Mouse (Mus musculus) midbrain, embryonic 14.5 days (tissue): ENCODE results near the gene Nrg4. TPM values are rescaled to one million over a fixed set of nuclear protein-coding genes. Genes with fewer than 3 reads are reported as not detected.
"Not testable (repeated sequence)": the region's sequence is repeated elsewhere in the genome, so short reads cannot be mapped to it uniquely, and the experiment has no call there.

Source experiments
- ATAC-seq: fragments of 200-750 bp; cut with Nextera tagmentation; 2 replicates; pipeline ENCODE4 v1.8.0; 2017; ENCODE audit warnings: moderate number of reproducible peaks, moderate library complexity; ENCODE audit not compliant: low FRiP score, low TSS enrichment
- DNase-seq: peaks from one replicate; pipeline ENCODE4 v3.0.0-alpha.2; 2015
- H3K27ac ChIP-seq: fragments of 300-500 bp; sonication (generic); replicated peaks from 2 replicates; pipeline ENCODE4 v1.5.1; 2014; ENCODE audit warnings: mild to moderate bottlenecking, low read depth, low read length, moderate library complexity
- H3K27me3 ChIP-seq: fragments of 300-500 bp; sonication (generic); 2 replicates; pipeline ENCODE4 v1.6.1; 2014; ENCODE audit warnings: low read length, control low read depth, mixed read lengths; ENCODE audit not compliant: control insufficient read depth, insufficient read depth
- H3K36me3 ChIP-seq: fragments of 300-500 bp; sonication (generic); 2 replicates; pipeline ENCODE4 v1.6.1; 2014; ENCODE audit warnings: low read length, control low read depth; ENCODE audit not compliant: control insufficient read depth, insufficient read depth
- H3K4me1 ChIP-seq: fragments of 300-500 bp; sonication (generic); 2 replicates; pipeline ENCODE4 v1.6.1; 2014; ENCODE audit warnings: mild to moderate bottlenecking, antibody characterized with exemption, low read length, control low read depth; ENCODE audit not compliant: control insufficient read depth, insufficient read depth
- H3K4me2 ChIP-seq: fragments of 300-500 bp; sonication (generic); 2 replicates; pipeline ENCODE4 v1.6.1; 2014; ENCODE audit warnings: mild to moderate bottlenecking, low read length, moderate library complexity
- H3K4me3 ChIP-seq: fragments of 300-500 bp; sonication (generic); replicated peaks from 2 replicates; pipeline ENCODE4 v1.5.1; 2014; ENCODE audit warnings: low read depth, low read length
- H3K9ac ChIP-seq: fragments of 300-500 bp; sonication (generic); replicated peaks from 2 replicates; pipeline ENCODE4 v1.6.1; 2014; ENCODE audit warnings: mild to moderate bottlenecking, low read length, moderate library complexity
- H3K9me3 ChIP-seq: fragments of 300-500 bp; sonication (generic); 2 replicates; pipeline ENCODE4 v1.6.1; 2016; ENCODE audit warnings: low read length, control low read depth, mixed read lengths; ENCODE audit not compliant: control insufficient read depth
- WGBS: fragments of 180-500 bp; shearing (Covaris S2); extraction: QIAGEN DNeasy Blood & Tissue Kit; methylation state at CpG from one replicate; pipeline ENCODE4 v1.1.7; 2014; 5-methylcytosine and 5-hydroxymethylcytosine counted together
- polyA plus RNA-seq: library from polyadenylated mRNA; unstranded; fragments of >200 nt; fragmentation: Nextera tagmentation; extraction: Ambion mirVana; gene quantifications from 2 replicates; pipeline ENCODE4 v1.2.1, GENCODE M21; 2014

The Nrg4 gene
- polyA plus RNA-seq, 1 experiment from 2014 or later, result 2.2 TPM

GRCm38 (mm10) chr9:55273906-55274305 lies 52.7 kb downstream of the Nrg4 start:
- DNase-seq (no peak), ATAC-seq (no peak)
- 52% methylated on average over 4 of the region's 4 CpGs for WGBS
- no peaks in the 10 kb centered on the region for H3K27me3 ChIP-seq
- no peaks in the 10 kb centered on the region for H3K36me3 ChIP-seq
- H3K4me1 ChIP-seq, result no peaks in the 10 kb centered on the region
- no peaks in the 10 kb centered on the region for H3K9me3 ChIP-seq
- H3K4me2 ChIP-seq, result no peak overlapping the region
- H3K4me3 ChIP-seq, result no peak overlapping the region
- H3K27ac ChIP-seq, result no peak overlapping the region
- no peak overlapping the region for H3K9ac ChIP-seq

GRCm38 (mm10) chr9:55271960-55272560 lies 54.6 kb downstream of the Nrg4 start:
- no peaks in the 10 kb centered on the region for H3K4me1 ChIP-seq
- ATAC-seq (no peak), DNase-seq (no peak)
- H3K36me3 ChIP-seq, result no peaks in the 10 kb centered on the region
- H3K4me2 ChIP-seq, result no peak overlapping the region
- no peaks in the 10 kb centered on the region for H3K27me3 ChIP-seq
- WGBS, result 65% methylated on average over 5 of the region's 5 CpGs
- no peak overlapping the region for H3K27ac ChIP-seq
- no peak overlapping the region for H3K4me3 ChIP-seq
- H3K9ac ChIP-seq, result no peak overlapping the region
- no peaks in the 10 kb centered on the region for H3K9me3 ChIP-seq

- H3K4me3 ChIP-seq, result no peak overlapping the region
- no peaks in the 10 kb centered on the region for H3K4me1 ChIP-seq
- no peak overlapping the region for H3K9ac ChIP-seq
- no peak for ATAC-seq
- DNase-seq, result no peak
- H3K27ac ChIP-seq, result no peak overlapping the region
- H3K36me3 ChIP-seq, result no peaks in the 10 kb centered on the region
- H3K4me2 ChIP-seq, result no peak overlapping the region
- no peaks in the 10 kb centered on the region for H3K27me3 ChIP-seq
- H3K9me3 ChIP-seq, result no peaks in the 10 kb centered on the region
- whole genome bisulfite sequencing, result 84% methylated on average over 8 of the region's 8 CpGs
These were observed 62.0 kb downstream of the Nrg4 start for GRCm38 (mm10) chr9:55264356-55265302.

- 79% methylated on average over 6 of the region's 6 CpGs for WGBS
- ATAC-seq (no peak), DNase-seq (no peak)
- no peaks in the 10 kb centered on the region for H3K9me3 ChIP-seq
- H3K27me3 ChIP-seq, result no peaks in the 10 kb centered on the region
- H3K27ac ChIP-seq, result no peak overlapping the region
- H3K4me2 ChIP-seq, result no peak overlapping the region
- no peak overlapping the region for H3K4me3 ChIP-seq
- no peaks in the 10 kb centered on the region for H3K36me3 ChIP-seq
- no peaks in the 10 kb centered on the region for H3K4me1 ChIP-seq
- H3K9ac ChIP-seq, result no peak overlapping the region
These were observed 66.9 kb downstream of the Nrg4 start for GRCm38 (mm10) chr9:55259741-55260140.

GRCm38 (mm10) chr9:55257105-55257504 lies 69.5 kb downstream of the Nrg4 start:
- no peak overlapping the region for H3K27ac ChIP-seq
- no peaks in the 10 kb centered on the region for H3K4me1 ChIP-seq
- no peaks in the 10 kb centered on the region for H3K9me3 ChIP-seq
- H3K27me3 ChIP-seq, result no peaks in the 10 kb centered on the region
- no peak overlapping the region for H3K9ac ChIP-seq
- DNase-seq (no peak), ATAC-seq (no peak)
- H3K4me2 ChIP-seq, result no peak overlapping the region
- no peak overlapping the region for H3K4me3 ChIP-seq
- H3K36me3 ChIP-seq, result no peaks in the 10 kb centered on the region
- 89% methylated on average over 2 of the region's 2 CpGs for WGBS

- H3K4me1 ChIP-seq, result no peaks in the 10 kb centered on the region
- H3K9me3 ChIP-seq, result no peaks in the 10 kb centered on the region
- WGBS, result 70% methylated on average over 4 of the region's 4 CpGs
- ATAC-seq (no peak), DNase-seq (no peak)
- H3K36me3 ChIP-seq, result no peaks in the 10 kb centered on the region
- H3K4me3 ChIP-seq, result no peak overlapping the region
- no peak overlapping the region for H3K4me2 ChIP-seq
- H3K27ac ChIP-seq, result no peak overlapping the region
- H3K27me3 ChIP-seq, result no peaks in the 10 kb centered on the region
- H3K9ac ChIP-seq, result no peak overlapping the region
These were observed 71.0 kb downstream of the Nrg4 start for GRCm38 (mm10) chr9:55255604-55256003.

GRCm38 (mm10) chr9:55255056-55255455 lies 71.6 kb downstream of the Nrg4 start:
- no peaks in the 10 kb centered on the region for H3K27me3 ChIP-seq
- no peak for ATAC-seq
- no peaks in the 10 kb centered on the region for H3K9me3 ChIP-seq
- no peak overlapping the region for H3K4me3 ChIP-seq
- 97% methylated on average over 5 of the region's 5 CpGs for WGBS
- no peak overlapping the region for H3K9ac ChIP-seq
- H3K4me1 ChIP-seq, result no peaks in the 10 kb centered on the region
- no peak overlapping the region for H3K27ac ChIP-seq
- H3K4me2 ChIP-seq, result no peak overlapping the region
- no peaks in the 10 kb centered on the region for H3K36me3 ChIP-seq
- no peak for DNase-seq

- Histone ChIP-seq H3K36me3 (no peaks in the 10 kb centered on the region), H3K4me2 (no peak overlapping the region), H3K9me3 (no peaks in the 10 kb centered on the region), H3K27me3 (no peaks in the 10 kb centered on the region), H3K4me3 (no peak overlapping the region), H3K4me1 (no peaks in the 10 kb centered on the region), H3K9ac (no peak overlapping the region), H3K27ac (no peak overlapping the region)
- WGBS, result 81% methylated on average over 1 of the region's 1 CpGs
- ATAC-seq, result no peak
- no peak for DNase-seq
These were observed 72.8 kb downstream of the Nrg4 start for GRCm38 (mm10) chr9:55253849-55254248.

- not testable (repeated sequence) for H3K4me3 ChIP-seq, H3K4me2 ChIP-seq, H3K9me3 ChIP-seq, H3K27ac ChIP-seq, H3K4me1 ChIP-seq, DNase-seq, H3K9ac ChIP-seq, H3K27me3 ChIP-seq, H3K36me3 ChIP-seq, ATAC-seq
- WGBS, result 56% methylated on average over 2 of the region's 2 CpGs
These were observed 74.5 kb downstream of the Nrg4 start for GRCm38 (mm10) chr9:55252097-55252496.
